Mouse (Mus musculus) bone marrow, adult 2 months (tissue): ENCODE results near the gene Gnptg. TPM values are rescaled to one million over a fixed set of nuclear protein-coding genes. Genes with fewer than 3 reads are reported as not detected.
"Not testable (repeated sequence)": the region's sequence is repeated elsewhere in the genome, so short reads cannot be mapped to it uniquely, and the experiment has no call there.

ENCODE experiments used
- H3K27ac ChIP-seq: fragments of 200-500 bp; 2 replicates; pipeline ENCODE4 v1.5.1; 2012; ENCODE audit warnings: low read depth, mild to moderate bottlenecking, control low read depth, inconsistent platforms, low read length; ENCODE audit not compliant: control insufficient read depth, poor library complexity, insufficient read depth
- H3K4me1 ChIP-seq: fragments of 200-500 bp; 2 replicates; pipeline ENCODE4 v1.6.1; 2011; ENCODE audit warnings: low read length; ENCODE audit not compliant: control insufficient read depth, insufficient read depth
- H3K4me3 ChIP-seq: fragments of 200-500 bp; replicated peaks from 2 replicates; pipeline ENCODE3; 2011; ENCODE audit warnings: mild to moderate bottlenecking, low read depth, low read length, control low read depth; ENCODE audit not compliant: control insufficient read depth
- CTCF ChIP-seq: fragments of 200-500 bp; IDR thresholded peaks from 2 replicates; pipeline ENCODE4 v1.5.1; 2011; ENCODE audit warnings: low read length, control low read depth; ENCODE audit not compliant: control insufficient read depth, insufficient read depth
- POLR2A ChIP-seq: fragments of 200-500 bp; IDR thresholded peaks from 2 replicates; pipeline ENCODE4 v1.6.1; 2011; ENCODE audit warnings: low read depth, mild to moderate bottlenecking, control low read depth, low read length, borderline replicate concordance; ENCODE audit not compliant: control insufficient read depth
- WGBS: fragments of 180-500 bp; shearing (Covaris S2); methylation state at CpG from one replicate; pipeline ENCODE4 v1.1.7; 2018; 5-methylcytosine and 5-hydroxymethylcytosine counted together
- polyA plus RNA-seq: library from polyadenylated mRNA; stranded (reverse); fragments of >200 nt; gene quantifications from 2 replicates; pipeline ENCODE4 v1.2.4, GENCODE M21; 2011; ENCODE audit warnings: low replicate concordance; ENCODE audit not compliant: missing spikeins, insufficient read depth, insufficient read length

Gnptg gene
- polyA plus RNA-seq, 1 experiment = 21.7 TPM

GRCm38 (mm10) chr17:25252643-25253042 lies 12.7 kb upstream of the Gnptg start:
- Histone ChIP-seq H3K4me1 (peaks cover 1% of the 10 kb centered on the region; the same call in 1 of the 2 replicates), H3K27ac (no peak overlapping the region), H3K4me3 (no peak overlapping the region)
- WGBS = 72% methylated on average over 3 of the region's 3 CpGs
- TF ChIP-seq CTCF = no peak
- TF ChIP-seq POLR2A = no peak

GRCm38 (mm10) chr17:25250181-25250835 lies 10.4 kb upstream of the Gnptg start:
- Histone ChIP-seq H3K4me3 (no peak overlapping the region), H3K4me1 (peaks cover 1% of the 10 kb centered on the region; the same call in 1 of the 2 replicates), H3K27ac (no peak overlapping the region)
- no peak for TF ChIP-seq CTCF
- no peak for TF ChIP-seq POLR2A
- WGBS = 80% methylated on average over 8 of the region's 8 CpGs

- peak overlapping the region; percentile 22 for H3K4me3 ChIP-seq
- H3K27ac ChIP-seq = peak overlapping the region; percentile 34
- no peak for TF ChIP-seq POLR2A
- TF ChIP-seq CTCF = no peak; the same call in 1 of the 2 replicates
- WGBS = 9% methylated on average over 18 of the region's 18 CpGs
- H3K4me1 ChIP-seq = peaks cover 1% of the 10 kb centered on the region; the same call in 1 of the 2 replicates
Observed at GRCm38 (mm10) chr17:25248033-25248750, 8.3 kb upstream of the Gnptg start.

DNA sequence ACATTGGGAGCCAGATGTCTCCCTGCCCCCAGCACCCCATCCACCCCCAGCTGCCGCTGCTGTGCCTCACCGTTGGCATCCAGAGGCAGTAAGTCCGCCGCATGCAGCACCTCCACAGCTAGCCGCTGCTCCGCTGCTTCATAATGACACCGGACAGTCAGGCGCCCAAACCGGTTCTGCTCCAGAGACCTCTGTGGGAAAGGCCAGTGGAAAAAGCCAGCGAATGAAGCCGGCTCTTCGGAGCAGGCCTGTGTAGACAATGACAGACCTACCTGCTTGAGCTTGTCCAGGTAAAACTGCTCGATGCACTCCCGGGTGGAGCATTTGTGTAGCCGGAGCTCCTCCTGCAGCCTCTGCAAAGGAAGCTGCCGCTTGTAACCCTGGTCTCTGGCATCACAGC lies 4.3 kb upstream of the Gnptg start:
- Histone ChIP-seq H3K4me1 (peaks cover 1% of the 10 kb centered on the region; the same call in 1 of the 2 replicates), H3K27ac (no peak overlapping the region), H3K4me3 (no peak overlapping the region)
- WGBS = 87% methylated on average over 16 of the region's 16 CpGs
- no peak for TF ChIP-seq POLR2A
- TF ChIP-seq CTCF = no peak

DNA sequence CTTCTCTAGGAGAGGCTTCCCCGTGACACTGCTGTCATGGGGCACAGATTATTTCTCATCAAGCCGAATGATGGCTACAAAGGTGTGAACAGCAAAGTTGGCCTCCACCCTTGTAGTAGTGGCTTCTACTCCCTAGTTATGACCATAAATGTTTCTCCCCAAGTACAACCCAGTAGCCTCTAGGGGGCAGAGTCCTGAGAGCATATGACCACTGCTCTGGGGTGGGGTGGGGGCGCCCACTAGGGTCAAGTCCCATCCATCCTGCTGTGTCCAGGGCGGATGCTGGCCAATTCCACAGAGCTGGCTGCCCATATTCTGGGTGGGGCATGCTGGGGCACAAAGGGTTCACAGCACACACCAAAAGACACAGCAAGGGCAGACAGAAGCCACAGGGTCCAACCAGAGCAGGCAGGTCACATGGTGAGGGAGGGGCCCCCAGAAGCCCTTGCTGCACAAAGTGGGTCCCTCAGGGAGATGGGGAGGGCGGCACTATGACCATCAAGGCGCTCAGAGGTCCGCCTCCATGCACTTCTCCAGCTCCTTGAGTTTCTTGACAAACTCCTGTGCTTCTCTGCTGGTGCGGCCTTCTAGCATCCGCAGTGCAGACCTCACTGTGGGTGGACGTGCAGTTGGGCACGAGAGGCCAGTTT lies 3.3 kb upstream of the Gnptg start:
- H3K4me3 ChIP-seq = no peak overlapping the region
- no peak overlapping the region; the same call in 1 of the 2 replicates for H3K27ac ChIP-seq
- TF ChIP-seq CTCF (no peak), POLR2A (no peak)
- WGBS = 88% methylated on average over 11 of the region's 11 CpGs
- H3K4me1 ChIP-seq = no peaks in the 10 kb centered on the region; the same call in 1 of the 2 replicates

GRCm38 (mm10) chr17:25235635-25236034 lies 4.3 kb downstream of the Gnptg start:
- TF ChIP-seq POLR2A = no peak
- no peak for TF ChIP-seq CTCF
- Histone ChIP-seq H3K27ac (no peak overlapping the region), H3K4me3 (no peak overlapping the region), H3K4me1 (no peaks in the 10 kb centered on the region)
- 86% methylated on average over 9 of the region's 9 CpGs for WGBS

- 87% methylated on average over 8 of the region's 11 CpGs for WGBS
Observed at GRCm38 (mm10) chr17:25231621-25232020, 8.3 kb downstream of the Gnptg start.

GRCm38 (mm10) chr17:25230700-25231099 lies 9.2 kb downstream of the Gnptg start:
- no peak overlapping the region for H3K27ac ChIP-seq
- TF ChIP-seq POLR2A = no peak
- TF ChIP-seq CTCF = no peak
- 93% methylated on average over 3 of the region's 3 CpGs for WGBS
- peaks cover 7% of the 10 kb centered on the region for H3K4me1 ChIP-seq
- no peak overlapping the region for H3K4me3 ChIP-seq

More at GRCm38 (mm10) chr17:25231621-25232020, 8.3 kb downstream of the Gnptg start:
- not testable (repeated sequence) for H3K4me3 ChIP-seq, H3K27ac ChIP-seq, H3K4me1 ChIP-seq

DNA sequence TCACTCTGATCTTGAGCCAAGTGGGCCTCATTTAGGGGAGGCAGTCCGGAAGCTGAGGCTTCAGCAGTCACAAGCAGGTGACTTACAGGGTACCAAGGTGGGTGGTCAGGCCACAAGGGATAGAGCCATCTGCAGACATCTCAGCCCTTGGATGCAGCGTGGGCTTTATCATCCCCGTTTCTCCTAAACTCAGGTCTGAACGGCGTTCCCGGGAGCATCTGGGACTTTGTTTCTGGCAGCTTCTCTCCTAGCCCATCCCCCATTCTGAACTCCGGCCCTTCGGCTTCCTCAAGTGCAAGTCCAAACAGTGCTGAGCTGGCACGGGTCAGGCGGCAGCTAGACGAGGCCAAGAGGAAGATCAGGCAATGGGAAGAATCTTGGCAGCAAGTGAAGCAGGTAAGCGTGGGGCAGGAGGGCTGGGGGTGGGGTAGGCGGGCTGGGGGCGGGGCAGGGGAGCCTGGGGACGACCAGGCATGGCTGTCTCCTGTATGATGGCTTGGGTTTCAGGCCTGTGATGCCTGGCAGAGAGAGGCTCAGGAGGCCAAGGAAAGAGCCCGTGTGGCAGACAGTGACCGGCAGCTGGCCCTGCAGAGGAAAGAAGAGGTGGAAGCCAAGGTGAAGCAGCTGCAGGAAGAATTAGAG lies 9.8 kb downstream of the Gnptg start:
- WGBS = 69% methylated on average over 17 of the region's 17 CpGs
- not testable (repeated sequence) for H3K4me1 ChIP-seq, H3K27ac ChIP-seq, H3K4me3 ChIP-seq
